Mouse (Mus musculus) layer of hippocampus, postnatal 36 days (tissue): ENCODE results near the gene Mcoln1. TPM values are rescaled to one million over a fixed set of nuclear protein-coding genes. Genes with fewer than 3 reads are reported as not detected.

Experiments used
- DNase-seq, 2 experiments: peaks; one replicate each; pipeline ENCODE4 v3.0.0; 2022
- total RNA-seq, 2 experiments: library from RNA; stranded (reverse); gene quantifications; 2 replicates each; pipeline ENCODE4 v1.2.3; 2021

Mcoln1 gene
- total RNA-seq, 2 experiments from 2014 or later: 78.4 to 86.6 TPM

DNA sequence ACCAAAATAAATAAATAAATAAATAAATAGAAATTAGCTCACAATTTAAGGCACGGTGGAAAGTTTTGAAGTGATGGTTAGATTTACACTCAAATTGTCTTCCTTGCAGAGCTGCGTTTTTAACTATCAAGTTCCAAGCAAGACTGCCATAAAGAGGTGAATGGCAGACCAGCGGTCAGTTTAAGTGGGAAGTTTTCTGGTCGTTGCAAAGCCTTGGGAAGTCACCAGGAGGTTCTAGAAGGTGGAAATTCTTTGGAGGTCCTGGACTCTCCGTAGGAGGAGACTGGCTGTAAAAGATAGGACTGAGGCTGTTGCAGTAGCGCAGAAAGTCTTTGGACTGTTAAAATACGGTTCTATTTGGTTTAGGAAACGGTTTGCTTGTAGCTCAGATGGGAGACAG is 506 bp upstream of the Mcoln1 start:
- DNase-seq: no peak

DNA sequence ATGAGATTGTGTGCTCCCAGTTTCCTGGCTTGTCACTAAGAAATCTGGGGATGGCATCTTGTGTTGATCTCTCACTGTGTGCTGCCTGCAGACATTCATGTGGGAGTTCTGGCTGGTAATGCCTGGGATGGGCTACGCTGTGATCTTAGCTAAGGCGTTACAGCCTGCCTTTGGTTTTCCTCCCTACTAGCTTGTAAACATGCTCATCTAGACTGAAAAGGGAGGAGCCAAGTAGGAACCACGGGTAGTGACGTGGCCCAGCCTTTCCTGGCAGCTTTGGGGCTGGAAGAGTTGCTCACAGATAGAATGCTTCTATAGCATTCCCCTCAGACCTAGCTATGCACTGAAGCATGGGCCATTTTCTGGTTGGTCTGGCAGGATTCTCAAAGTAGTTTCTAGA is 2.0 kb downstream of the Mcoln1 start:
- peak in 1 of 2 experiments; percentile 44 for DNase-seq

DNA sequence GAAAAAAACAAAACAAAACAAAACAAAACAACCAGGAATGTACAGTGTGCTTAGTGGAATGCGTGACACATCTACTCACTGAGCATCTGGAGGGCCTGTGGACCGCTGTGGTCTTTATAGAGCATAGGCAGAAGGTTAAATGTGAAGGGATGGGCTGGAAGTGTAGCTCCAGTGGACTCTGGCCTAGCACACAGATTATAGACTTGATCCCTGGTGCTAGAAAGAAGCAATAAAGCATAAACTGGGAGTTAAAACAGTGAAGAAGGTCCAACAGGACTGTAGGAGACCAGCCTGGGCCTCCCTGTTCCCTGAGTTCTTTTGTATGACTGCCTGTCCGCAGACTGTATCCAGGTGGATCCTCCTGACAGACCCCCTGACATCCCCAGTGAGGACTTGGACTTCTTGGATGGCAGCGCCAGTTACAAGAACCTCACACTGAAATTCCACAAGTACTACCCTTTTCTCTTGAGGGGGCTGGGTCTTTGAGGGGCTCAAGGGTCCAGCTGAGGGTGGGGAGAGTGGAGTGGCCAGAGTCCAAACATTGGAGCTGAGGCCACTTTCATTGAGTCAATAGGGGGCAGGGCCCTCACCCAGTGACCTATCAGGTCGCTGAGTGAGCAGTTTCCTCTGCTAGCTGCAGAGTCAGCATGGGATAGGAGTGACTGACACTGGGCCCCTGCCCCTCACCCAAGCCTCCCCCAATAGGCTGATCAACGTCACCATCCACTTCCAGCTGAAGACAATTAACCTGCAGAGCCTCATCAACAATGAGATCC is 7.9 kb downstream of the Mcoln1 start:
- no peak for DNase-seq

DNA sequence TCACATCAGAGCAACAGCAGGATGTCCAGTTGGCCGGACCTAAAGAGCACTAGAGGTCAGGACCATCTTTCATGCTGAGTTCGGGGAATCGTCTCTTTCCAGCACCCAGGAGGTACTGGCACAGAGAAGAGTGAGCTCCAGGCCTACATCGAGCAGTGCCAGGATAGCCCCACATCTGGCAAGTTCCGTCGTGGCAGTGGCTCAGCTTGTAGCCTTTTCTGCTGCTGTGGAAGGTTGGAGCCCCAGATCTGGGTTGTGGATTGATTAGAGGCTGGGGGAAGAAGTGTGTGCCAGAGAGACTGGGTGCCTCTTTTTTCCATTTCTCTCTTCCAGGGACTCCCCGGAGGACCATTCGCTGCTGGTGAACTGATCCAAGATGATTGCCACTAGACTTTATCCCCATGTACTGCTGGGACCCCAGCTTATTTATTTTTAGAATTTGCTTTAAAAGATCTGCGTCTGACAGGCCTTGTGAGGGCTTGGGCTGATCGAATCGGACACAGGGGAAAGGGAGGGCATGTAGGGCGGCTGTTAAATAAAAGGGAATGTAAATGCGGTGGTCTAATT is 14.5 kb downstream of the Mcoln1 start:
- DNase-seq: no peak

DNA sequence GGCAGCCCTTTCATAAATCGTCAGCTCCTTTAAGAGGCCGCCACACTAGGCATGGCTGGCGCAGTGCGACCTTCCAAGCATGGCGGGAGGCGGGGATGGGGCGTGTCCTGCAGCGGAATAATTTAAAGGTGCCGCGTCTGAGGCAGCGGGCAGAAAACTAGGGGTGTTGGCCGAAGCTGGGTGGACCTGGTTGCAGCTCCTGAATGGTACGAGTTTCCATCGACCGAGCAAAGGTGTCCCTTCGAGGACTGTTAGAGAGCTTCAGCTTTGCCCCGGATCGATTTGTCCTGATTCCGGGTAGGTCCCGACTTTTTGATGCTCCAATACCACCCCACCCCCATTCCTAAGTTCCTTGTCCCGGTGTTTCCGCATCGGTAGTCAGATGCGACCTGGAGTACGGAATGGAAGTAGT is 15.0 kb downstream of the Mcoln1 start, which contains the start of gene Pnpla6:
Pnpla6 (plus strand) TSS at position 125 of the 412 bp plus-strand sequence.
- DNase-seq: peak; percentile 89 to 90

DNA sequence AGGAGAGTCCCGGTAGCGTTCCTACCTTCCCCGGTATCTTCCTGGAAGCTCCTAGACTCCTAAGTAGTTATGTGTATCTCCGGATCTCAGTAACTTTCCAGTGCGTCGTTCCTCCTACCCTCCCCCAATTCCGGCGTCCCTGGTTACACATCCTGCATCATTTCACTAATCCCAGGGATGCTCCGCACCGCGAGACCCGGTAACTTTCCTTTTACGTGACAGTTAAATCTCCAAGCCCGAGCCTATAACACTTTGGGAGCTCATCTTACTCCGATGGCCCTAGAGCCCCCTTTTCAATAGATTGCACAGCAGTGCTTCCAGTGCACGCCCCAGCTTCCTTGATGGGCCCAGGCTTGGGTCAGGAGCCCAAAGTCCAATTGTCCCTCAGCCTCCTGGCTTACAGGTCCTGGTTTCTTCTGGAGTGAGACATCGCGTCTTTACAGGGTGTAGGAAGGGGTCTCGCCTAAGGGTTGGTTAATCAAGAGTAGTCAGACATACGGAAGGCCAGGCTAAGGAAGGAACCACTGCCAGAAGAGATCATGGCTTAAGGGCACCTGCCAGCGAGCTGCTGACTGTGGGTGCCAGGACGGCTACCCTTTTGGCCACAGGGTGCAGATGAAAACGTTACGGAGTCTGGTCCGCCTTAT is 15.6 kb downstream of the Mcoln1 start:
- peak; percentile 49 to 52 for DNase-seq

DNA sequence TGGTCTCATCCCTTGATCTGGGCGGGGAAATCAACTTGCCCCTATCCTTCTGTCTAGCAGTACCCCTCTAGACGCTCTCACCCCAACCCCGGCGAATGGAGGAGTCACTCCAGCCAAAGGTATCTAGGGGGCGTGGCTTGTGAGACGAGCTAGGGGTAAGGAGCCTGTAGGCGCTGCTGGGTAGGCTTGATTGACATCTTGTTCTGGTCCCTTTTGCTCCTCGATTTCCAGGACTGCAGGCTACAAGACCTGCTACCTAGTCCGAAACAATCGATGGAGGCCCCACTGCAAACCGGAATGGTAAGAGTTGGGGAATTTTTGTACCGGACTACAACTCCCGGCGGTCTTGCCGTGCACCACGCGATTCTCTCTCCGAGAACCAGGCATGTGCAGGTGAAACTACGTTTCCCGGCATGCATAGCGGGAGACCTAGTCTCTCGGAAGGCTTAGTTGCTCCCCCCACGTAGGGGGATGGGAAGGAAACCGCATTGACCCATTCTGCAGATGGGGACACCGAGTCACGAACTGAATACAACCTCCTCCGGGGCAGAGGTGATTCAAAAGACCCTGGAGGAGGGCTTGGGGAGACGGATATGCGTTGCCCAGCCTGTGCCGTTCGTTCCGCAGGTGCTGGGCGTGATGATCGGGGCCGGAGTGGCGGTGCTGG is 16.3 kb downstream of the Mcoln1 start:
- DNase-seq: peak; percentile 94 to 96

DNA sequence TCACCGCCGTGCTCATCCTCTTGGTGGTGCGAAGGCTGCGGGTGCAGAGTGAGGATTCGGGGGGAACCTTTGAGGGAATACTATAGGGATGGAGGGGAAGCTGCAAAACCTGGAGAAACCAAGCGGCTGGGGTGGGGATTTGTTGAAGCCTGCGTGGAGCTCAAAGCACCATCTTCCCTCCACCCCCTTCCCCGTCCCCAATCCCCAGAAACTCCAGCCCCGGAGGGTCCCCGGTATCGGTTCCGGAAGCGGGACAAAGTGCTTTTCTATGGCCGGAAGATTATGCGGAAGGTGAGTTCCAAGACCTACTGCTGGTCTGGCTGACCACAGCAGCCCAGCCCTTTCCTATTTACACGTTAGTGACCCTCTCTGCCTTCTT is 16.8 kb downstream of the Mcoln1 start:
- no peak for DNase-seq

DNA sequence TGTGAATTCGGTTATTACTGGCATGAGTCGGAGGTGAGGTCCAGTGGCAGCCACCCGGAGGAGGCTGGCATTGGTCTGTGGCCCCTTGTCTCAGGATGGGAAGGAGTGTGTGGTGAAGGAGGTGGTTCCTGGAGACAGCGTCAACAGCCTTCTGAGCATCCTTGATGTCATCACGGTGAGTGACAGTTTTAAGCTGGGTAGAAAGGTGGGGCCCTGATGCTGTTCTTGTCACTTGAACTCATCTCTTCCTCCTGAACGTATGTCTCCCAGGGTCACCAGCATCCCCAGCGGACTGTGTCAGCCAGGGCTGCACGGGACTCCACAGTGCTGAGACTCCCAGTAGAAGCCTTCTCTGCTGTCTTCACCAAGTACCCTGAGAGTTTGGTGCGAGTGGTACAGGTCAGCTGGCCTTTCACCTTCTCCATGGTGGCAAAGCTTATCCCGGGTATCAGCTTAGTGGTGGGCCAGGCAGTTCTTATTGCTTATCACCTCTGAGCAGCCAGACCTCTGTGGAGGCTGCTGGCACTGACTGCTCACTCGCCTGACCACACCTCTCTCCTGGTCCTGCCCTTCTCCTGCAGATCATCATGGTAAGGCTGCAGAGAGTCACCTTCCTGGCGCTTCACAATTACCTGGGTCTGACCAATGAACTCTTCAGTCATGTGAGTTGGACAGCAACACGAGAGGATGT is 21.9 kb downstream of the Mcoln1 start:
- DNase-seq: no peak

DNA sequence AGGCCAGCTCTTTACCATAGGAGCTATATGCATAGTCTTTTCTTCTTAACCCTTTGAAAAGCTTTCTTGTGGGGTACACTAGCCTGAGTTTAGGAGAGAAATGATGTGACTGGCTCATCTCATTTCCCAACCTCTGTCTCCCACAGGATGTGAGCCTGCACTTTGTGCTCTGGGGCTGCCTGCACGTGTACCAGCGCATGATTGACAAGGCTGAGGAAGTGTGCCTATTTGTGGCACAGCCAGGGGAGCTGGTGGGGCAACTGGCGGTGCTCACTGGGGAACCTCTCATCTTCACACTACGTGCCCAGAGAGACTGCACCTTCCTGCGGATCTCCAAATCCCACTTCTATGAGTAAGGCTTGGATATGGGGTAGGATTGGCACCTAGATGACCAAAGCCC is 30.6 kb downstream of the Mcoln1 start:
- DNase-seq: no peak

DNA sequence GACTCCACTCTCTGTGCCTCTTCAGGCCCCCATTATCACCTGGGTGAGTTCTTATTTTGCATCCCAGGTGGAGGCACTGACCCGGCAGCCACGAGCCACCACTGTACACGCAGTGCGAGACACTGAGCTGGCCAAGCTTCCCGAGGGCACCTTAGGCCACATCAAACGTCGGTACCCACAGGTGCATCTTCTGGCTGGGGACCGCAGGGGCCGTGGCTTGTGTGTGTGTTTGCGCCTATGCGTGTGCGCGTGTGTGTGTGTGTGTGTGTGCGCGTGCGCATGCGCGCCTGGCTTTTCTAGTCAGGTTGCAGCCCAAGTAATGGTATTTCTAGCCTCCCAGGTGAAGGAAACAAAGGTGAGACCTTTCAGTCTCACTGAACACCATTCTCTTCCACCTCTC is 31.7 kb downstream of the Mcoln1 start:
- DNase-seq: no peak

DNA sequence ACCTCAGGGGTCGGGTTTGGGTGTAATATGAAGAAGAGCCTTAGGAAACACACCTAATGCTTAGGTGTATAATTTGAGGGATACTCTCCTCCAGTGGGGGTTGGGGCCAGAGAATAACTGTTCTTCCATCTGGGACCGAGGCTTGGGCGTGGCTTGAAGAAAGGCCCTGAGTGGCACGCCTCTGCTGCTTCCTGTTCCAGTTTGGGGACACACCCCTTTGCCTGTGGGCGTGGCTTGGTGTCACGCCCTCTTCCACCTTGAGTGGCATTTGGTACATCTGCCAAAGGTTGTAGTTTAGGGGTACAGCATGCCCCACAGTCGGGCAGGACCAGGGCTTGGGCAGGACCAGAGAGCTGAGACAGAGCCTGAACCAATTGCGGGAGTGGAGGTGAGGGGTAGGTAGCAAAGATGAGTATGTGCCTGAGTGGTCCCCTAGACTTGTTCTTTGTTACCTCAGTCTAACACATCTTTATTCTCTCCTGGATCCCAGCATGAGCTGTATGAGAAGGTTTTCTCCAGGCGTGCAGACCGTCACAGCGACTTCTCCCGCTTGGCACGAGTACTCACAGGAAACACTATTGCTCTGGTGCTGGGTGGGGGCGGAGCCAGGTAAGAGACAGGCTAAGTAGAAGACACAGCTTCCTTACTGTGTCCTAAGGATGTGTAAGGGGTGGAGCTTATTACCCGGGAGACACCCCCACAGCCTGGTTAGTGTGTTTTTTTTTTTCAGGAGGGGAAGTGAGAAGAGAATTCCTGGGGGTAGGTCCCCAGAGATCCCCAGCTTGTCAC is 36.0 kb downstream of the Mcoln1 start:
- no peak for DNase-seq

DNA sequence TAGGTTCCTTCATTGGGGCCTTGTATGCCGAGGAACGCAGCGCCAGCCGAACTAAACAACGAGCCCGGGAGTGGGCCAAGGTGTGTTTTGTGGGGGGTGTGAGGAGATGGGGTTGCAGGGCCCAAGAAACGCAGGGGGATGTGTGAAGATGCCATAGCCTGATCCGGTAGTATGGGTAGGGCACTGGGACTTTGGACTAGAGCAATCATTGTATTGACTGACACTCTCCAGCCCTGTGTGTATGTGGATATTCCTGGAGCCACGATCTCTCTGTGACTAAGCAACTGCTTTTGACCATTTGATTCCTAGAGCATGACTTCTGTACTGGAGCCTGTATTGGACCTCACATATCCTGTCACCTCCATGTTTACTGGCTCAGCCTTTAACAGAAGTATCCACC is 36.7 kb downstream of the Mcoln1 start:
- DNase-seq: no peak

DNA sequence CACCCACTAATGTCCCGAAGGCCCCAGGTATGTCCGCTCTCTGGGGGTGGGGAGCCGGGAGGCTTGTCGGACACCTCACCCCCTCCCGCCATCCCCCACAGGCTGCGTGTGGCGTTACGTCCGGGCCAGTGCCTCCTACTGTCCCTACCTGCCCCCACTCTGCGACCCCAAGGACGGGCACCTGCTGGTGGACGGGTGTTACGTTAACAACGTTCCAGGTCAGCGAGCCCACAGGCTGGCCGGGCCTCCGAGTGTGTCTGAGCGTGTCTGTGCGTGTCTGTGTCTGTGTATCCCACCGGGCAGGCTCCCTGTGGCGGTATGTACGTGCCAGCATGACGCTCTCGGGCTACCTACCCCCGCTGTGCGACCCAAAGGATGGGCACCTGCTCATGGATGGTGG is 37.4 kb downstream of the Mcoln1 start:
- no peak for DNase-seq

DNA sequence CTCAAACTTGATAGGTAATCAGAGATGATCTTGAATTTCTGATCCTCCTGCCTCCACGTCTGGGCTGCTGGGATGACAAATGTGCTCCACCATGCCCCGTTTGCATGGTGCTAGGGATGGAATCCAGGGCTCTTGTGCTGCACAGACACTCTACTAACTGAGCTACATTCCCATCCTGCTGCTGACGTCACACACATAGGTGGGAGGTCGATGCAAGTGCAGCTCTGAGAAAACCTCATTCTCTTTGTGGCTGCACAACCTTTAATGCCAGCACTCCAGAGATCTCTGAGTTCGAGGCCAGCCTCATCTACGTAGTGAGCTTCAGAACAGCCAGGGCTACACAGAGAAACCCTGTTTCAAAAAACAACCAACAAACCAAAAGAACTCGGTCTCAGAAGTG is 38.9 kb downstream of the Mcoln1 start:
- no peak for DNase-seq

DNA sequence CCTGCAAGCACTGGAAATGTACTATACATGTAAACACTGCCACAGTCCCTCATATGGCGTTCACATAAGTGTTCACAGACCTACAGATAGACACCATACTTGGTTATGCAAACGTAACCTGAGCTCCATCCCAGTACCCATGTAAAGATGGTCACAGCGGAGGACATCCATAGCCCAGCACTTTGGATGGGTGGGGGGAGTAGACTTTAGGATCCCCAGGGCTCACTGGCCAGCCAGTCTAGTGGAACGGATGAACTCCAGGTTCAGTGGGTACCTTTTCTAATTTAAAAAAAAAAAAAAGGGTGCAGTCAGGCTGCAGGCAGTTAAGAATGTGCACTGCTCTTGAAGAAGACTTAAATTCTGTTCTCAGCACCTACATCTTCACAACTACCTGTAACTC is 39.8 kb downstream of the Mcoln1 start:
- no peak for DNase-seq

DNA sequence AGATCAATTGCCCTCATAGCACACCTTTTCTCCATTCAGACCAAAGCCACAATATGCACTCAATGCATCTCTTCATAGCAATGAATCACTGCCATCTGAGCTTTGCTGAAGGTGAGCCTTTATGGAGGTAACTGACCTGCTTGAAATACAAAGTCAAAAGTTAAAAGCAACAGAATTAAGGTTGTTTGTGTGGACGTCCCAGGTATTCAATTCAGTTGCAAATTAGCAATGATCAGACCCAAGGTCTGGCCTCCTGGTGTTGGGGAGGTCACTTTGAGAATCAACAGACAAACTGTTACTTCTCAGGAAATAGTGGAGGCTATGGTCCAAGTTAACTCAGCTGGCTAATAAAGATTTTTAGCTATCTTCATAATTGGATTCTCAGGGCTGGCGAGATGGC is 46.3 kb downstream of the Mcoln1 start:
- DNase-seq: no peak

DNA sequence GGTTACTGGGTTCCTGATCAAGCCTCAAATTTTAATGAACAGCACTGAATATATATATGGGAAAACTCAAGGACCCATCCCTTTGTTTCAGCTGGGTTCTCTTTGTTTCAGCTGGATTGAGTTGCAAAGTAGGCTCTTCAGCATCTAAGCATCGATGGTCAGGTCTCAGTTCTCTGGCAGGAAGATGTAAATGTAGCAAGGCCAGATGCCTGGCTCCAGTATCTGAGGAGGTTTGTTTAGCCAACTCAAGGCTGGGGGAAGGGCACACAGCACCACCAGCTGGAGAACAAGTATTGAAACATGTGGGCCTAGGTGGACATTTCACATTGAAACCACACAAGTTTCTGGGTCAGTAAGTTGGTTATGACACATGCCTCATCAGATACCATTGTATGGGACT is 52.0 kb downstream of the Mcoln1 start:
- DNase-seq: no peak

DNA sequence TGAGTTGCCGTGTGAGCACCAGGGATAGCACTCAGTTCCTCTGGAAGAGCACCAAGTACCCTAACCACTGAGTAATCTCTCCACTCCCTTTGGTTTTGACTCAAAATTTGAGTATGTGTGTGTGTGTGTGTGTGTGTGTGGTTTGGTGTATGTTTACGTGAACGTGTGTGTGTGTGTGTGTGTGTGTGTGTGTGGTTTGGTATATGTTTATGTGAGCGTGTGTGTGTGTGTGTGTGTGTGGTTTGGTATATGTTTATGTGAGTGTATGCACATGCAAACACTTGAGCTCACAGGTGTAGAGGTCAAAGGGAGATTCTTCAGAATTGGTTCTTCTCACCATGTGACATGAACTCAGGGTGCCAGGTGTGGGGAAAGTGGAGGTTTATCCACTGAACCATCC is 55.9 kb downstream of the Mcoln1 start:
- no peak for DNase-seq
